Mouse (Mus musculus): ENCODE measurements around the gene Eng. TPM values are rescaled to one million over a fixed set of nuclear protein-coding genes. Genes with fewer than 3 reads are reported as not detected.

Gene Eng
- polyA plus RNA-seq, 1 experiment = 38.0 TPM

DNA sequence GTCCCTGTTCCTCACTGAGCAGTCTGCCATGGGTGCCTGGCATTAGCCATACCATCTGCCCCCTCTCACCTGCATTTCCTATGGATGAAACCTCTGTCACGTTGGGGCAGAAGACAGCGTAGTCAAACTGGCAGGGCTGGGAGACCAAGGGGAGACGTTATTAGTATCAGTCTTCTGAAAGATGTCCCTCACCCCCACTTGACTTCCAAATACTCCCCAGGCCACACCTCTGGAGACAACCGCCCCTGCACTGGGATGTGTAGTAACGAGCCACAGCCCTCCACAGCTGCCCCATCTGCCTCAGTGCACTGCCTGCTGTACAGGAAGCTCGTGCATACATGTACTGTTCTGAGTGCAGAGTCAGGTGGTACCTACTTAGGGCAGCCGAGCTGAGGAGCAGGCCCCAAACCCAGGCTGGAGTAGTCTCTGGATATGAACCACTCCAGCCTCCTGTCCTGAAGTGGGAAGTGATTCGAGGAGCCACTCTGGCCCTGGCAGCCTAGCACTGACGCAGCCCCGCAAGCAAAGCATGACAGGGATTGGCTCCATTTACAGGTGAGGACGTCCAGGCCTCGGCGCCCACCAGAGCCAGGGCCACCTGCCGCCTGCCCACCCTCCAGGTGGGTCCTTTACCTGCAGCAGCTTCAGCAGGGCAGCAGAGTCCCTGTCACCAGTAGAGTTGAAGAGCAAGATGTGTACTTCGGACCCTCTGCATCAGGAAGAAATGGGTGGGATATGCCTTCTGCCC, 38.5 kb downstream of the Eng start:
- no peak for TF ChIP-seq CTCF (IDR thresholded peaks at IDR 0.05; ENCODE audit: borderline replicate concordance, extremely low read depth, insufficient read depth, insufficient read length)
- no peak for TF ChIP-seq POLR2A (IDR thresholded peaks at IDR 0.05; ENCODE audit: borderline replicate concordance, extremely low read depth, insufficient read depth, insufficient read length, poor library complexity, severe bottlenecking)
- no peak for DNase-seq (ENCODE audit: low read depth)

DNA sequence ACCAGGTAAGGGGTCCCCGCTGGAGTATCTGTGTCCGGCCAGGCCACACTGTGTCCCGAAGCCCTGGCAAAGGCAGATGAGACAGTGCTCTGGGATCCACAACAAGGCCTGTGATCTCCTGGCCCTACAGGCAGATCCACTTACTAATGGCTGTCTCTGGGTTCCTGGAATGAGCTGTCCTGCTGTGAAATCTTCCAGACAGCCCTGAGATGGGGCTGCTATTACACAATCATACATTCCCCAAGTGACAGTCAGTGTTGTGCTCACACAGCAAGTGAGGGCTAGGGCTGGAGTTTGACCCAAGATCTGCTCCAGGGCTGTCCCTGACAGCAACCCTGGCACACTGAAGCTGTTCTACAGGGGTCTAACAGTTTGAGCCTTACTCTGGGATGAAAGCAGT, 39.4 kb downstream of the Eng start:
- no peak for DNase-seq (ENCODE audit: low read depth)
- TF ChIP-seq CTCF (IDR thresholded peaks at IDR 0.05; ENCODE audit: borderline replicate concordance, extremely low read depth, insufficient read depth, insufficient read length) = no peak
- no peak for TF ChIP-seq POLR2A (IDR thresholded peaks at IDR 0.05; ENCODE audit: borderline replicate concordance, extremely low read depth, insufficient read depth, insufficient read length, poor library complexity, severe bottlenecking)

DNA sequence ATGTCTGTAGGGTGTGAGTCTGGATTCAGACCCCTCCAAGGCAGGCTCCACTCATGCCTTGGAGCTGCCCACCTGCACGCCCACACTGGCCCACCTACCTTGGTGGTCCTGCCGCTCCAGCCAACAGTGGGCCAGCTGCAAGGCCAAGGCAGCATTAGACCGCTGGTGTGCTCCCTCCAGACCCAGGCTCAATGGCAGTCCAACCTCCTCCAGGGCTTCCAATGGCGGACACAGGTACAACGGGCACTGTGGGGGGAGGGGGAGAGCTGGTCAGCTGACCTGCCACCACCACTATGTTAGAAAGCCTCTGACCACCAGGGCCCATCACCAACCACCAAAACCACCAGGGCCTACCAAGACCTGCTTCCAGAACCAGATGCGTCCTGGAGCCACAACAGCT, 40.2 kb downstream of the Eng start:
- TF ChIP-seq CTCF (IDR thresholded peaks at IDR 0.05; ENCODE audit: borderline replicate concordance, extremely low read depth, insufficient read depth, insufficient read length) = no peak
- no peak for TF ChIP-seq POLR2A (IDR thresholded peaks at IDR 0.05; ENCODE audit: borderline replicate concordance, extremely low read depth, insufficient read depth, insufficient read length, poor library complexity, severe bottlenecking)
- DNase-seq (ENCODE audit: low read depth) = no peak

DNA sequence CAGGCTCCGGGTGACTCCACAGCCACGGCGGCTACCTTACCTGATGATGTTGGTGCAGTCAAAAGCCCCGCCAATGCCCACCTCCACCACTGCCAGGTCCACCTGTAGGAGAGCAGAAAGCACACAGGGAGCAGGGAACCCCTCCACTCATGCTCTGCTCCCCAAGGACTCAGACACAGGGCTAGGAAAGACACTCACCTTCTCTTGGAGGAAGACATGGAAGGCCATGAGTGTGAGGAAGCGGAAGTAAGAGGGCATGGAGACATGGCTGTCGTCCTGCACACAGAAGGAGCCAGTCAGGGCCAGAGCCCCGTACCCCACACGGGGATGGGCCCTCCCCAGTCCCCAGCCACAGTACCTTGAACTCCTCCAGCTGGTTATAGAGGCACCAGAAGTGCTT, 41.2 kb downstream of the Eng start:
- DNase-seq (ENCODE audit: low read depth) = no peak
- no peak for TF ChIP-seq POLR2A (IDR thresholded peaks at IDR 0.05; ENCODE audit: borderline replicate concordance, extremely low read depth, insufficient read depth, insufficient read length, poor library complexity, severe bottlenecking)
- TF ChIP-seq CTCF (IDR thresholded peaks at IDR 0.05; ENCODE audit: borderline replicate concordance, extremely low read depth, insufficient read depth, insufficient read length) = no peak

DNA sequence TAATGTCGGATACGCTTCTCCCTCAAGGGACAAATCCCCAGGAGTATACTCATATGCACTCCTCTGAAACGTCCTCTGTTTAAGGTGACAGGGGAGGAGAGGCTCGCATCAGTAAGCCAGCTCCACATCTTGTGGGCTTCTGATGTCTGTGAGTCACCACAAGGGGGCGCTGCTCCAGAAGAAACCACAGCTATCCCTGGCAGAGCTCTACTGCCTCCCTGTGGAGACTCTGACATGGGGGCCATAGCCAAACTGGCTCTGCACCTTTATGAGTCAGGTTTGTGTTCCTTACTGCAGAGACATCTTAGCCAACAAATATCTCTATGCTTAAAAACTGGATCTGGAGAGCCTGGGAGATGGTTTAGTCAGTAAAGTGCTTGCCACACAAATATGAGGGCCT, 43.0 kb downstream of the Eng start:
- TF ChIP-seq CTCF (IDR thresholded peaks at IDR 0.05; ENCODE audit: borderline replicate concordance, extremely low read depth, insufficient read depth, insufficient read length) (peak; percentile 100), POLR2A (IDR thresholded peaks at IDR 0.05; ENCODE audit: borderline replicate concordance, extremely low read depth, insufficient read depth, insufficient read length, poor library complexity, severe bottlenecking) (no peak)
- peak; percentile 92 for DNase-seq (ENCODE audit: low read depth)

DNA sequence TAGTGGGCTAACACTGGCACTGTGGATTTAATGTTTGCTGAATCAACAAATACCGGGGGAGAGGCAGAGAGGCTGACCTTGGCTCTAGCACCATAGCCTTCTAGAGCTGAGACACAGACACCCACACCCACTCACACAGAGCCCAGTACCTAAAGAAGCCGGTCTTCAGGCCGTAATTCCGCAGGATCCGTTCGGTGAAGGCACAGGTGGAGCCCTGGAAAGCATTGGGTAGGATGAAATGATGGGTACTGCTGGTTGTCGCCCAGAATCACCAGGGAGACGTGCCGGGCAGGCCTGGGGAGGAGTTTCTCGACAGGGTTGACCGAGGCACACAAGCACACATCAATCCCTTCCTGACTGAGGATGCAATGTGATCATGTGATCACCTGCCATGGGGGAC, 44.6 kb downstream of the Eng start:
- DNase-seq (ENCODE audit: low read depth) = no peak
- TF ChIP-seq CTCF (IDR thresholded peaks at IDR 0.05; ENCODE audit: borderline replicate concordance, extremely low read depth, insufficient read depth, insufficient read length) (no peak), POLR2A (IDR thresholded peaks at IDR 0.05; ENCODE audit: borderline replicate concordance, extremely low read depth, insufficient read depth, insufficient read length, poor library complexity, severe bottlenecking) (no peak)

DNA sequence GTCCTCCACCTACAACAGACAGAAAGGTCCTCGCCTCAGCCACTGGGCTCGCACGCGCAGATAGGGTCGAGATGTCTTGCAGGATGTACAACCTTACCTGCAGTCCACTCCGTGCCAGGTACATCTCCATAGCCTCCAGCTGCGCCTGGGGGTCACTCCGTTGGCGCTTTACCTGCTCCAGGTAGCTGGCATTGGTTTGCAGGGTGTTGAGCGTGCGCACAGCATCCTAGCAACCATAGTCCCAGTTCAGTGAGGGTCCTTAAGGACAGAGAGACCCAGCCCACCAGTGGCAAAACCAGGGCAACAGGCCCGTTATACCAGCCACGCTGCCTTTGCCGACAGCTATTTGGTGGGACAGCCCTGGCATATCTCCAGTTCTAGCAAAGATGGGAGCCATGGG, 46.1 kb downstream of the Eng start:
- no peak for TF ChIP-seq POLR2A (IDR thresholded peaks at IDR 0.05; ENCODE audit: borderline replicate concordance, extremely low read depth, insufficient read depth, insufficient read length, poor library complexity, severe bottlenecking)
- TF ChIP-seq CTCF (IDR thresholded peaks at IDR 0.05; ENCODE audit: borderline replicate concordance, extremely low read depth, insufficient read depth, insufficient read length) = no peak
- DNase-seq (ENCODE audit: low read depth) = no peak

DNA sequence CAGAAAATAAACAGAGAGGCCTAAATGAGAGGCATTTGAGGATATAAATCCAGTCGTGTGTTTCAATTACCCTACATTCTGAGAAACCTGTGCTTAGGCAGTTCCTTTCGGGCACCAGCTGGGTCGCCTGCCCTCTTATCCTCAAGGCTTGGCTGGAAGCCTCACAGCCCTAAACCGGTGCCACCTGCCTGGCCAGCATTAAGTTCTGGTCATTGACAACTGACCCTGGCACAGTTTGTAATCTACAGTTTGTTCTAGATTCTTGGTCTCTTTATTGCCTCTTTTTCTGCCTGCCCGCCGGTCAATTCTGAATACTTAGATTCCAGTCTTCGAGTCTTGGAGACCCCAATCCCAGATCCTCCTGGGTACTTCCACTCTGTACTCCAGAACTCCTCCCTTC, 46.9 kb downstream of the Eng start:
- TF ChIP-seq POLR2A (IDR thresholded peaks at IDR 0.05; ENCODE audit: borderline replicate concordance, extremely low read depth, insufficient read depth, insufficient read length, poor library complexity, severe bottlenecking) (no peak), CTCF (IDR thresholded peaks at IDR 0.05; ENCODE audit: borderline replicate concordance, extremely low read depth, insufficient read depth, insufficient read length) (no peak)
- DNase-seq (ENCODE audit: low read depth) = peak; percentile 6

DNA sequence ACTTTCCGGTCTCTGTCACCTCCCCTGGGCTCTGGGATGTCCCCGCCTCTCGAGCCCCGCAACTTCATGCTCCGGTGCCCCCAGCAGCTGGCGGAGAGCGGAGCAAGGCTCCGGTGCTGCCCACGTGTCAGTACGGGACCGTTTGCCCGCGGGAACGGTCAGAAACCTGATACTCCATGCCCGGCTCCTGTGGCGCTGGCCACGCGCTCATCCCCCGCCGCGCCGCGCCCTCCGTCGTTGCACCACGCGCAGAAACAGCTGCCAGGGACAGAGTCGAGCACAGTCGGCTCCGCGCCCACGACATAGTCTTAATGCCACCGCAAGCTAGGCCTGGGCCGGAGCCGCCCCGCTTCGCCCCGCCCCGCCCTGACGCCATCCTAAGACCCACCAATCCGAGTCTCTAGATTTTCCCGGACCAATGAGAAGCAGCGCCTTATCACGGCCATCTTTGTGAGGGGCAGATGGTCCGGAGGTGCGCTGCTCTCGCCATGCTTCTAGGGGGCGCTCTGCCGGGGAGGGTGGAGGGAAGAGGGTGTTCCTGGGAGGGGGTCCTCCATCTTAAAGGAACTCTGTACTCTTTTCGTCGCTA, 47.5 kb downstream of the Eng start:
- peak; percentile 99 for DNase-seq (ENCODE audit: low read depth)

DNA sequence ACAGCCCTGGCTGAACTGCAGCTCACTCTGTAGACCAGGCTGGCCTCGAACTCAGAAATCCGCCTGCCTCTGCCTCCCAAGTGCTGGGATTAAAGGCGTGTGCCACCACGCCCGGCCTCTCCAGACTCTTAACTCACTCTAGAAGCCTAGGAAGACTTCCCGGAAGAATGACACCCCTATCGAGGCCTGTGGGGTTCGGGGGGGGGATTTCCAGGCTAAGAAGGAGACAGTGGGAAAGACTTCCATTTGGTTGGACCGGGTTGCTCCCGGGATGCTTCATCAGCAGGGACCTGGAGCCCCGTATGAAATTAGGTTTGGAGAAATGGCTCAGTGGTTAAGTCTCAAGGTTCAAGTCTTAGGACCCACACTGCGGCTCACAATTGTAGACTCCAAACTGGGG, 48.3 kb downstream of the Eng start:
- TF ChIP-seq POLR2A (IDR thresholded peaks at IDR 0.05; ENCODE audit: borderline replicate concordance, extremely low read depth, insufficient read depth, insufficient read length, poor library complexity, severe bottlenecking) = no peak
- TF ChIP-seq CTCF (IDR thresholded peaks at IDR 0.05; ENCODE audit: borderline replicate concordance, extremely low read depth, insufficient read depth, insufficient read length) = no peak
- no peak for DNase-seq (ENCODE audit: low read depth)

More for the DNA sequence above, 47.5 kb downstream of the Eng start:
- TF ChIP-seq POLR2A (IDR thresholded peaks at IDR 0.05; ENCODE audit: borderline replicate concordance, extremely low read depth, insufficient read depth, insufficient read length, poor library complexity, severe bottlenecking) (peak; percentile 79), CTCF (IDR thresholded peaks at IDR 0.05; ENCODE audit: borderline replicate concordance, extremely low read depth, insufficient read depth, insufficient read length) (peak; percentile 92)

DNA sequence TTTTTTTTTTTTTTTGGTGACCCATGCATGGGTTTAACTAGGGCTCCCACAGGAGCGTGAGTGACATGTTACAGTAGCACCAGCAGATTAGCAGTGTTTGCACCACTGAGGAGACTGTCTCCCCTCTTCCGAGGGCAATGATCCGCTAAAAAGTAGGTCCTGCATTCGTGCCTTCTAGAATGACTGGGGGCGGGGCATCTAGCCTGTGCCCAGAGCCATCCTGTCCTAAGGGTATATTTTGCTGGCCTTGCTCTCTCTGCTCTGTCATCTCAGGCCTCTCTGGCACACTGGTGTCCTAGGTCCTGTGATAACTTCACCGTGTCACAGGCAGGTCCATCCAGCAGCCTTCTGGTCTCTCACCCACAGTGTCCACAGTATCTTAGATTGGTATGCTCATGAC, 53.3 kb downstream of the Eng start:
- TF ChIP-seq POLR2A (IDR thresholded peaks at IDR 0.05; ENCODE audit: borderline replicate concordance, extremely low read depth, insufficient read depth, insufficient read length, poor library complexity, severe bottlenecking) (no peak), CTCF (IDR thresholded peaks at IDR 0.05; ENCODE audit: borderline replicate concordance, extremely low read depth, insufficient read depth, insufficient read length) (no peak)
- no peak for DNase-seq (ENCODE audit: low read depth)

Data from brain, embryonic 14.5 days (tissue).